Mouse (Mus musculus) liver, adult 2 months (tissue): ENCODE measurements at regions not wholly inside any gene's neighbourhood (a gene's known extent, or its start where the extent isn't known, plus 50 kb on each side); places are given as distances from the start of the nearest gene placed in this dataset.
A peak's percentile ranks its signal among the peaks of the same experiment; 100 is the strongest.

ENCODE experiments used
- DNase-seq: peaks from one replicate; pipeline ENCODE4 v3.0.0-alpha.2; 2011; ENCODE audit warnings: low read depth, low spot score; ENCODE audit errors: extremely low read depth
- H3K27ac ChIP-seq: fragments of 200-500 bp; replicated peaks from 2 replicates; pipeline ENCODE4 v1.5.1; 2012; ENCODE audit warnings: low read depth, mild to moderate bottlenecking, control low read depth, inconsistent platforms, low read length; ENCODE audit not compliant: insufficient read depth
- H3K27me3 ChIP-seq: fragments of 200-500 bp; 2 replicates; pipeline ENCODE4 v1.6.1; 2012; ENCODE audit warnings: mild to moderate bottlenecking, moderate library complexity, low read length, inconsistent platforms; ENCODE audit not compliant: control insufficient read depth, insufficient read depth
- H3K36me3 ChIP-seq: fragments of 200-500 bp; 2 replicates; pipeline ENCODE4 v1.6.1; 2012; ENCODE audit warnings: low read length, inconsistent platforms; ENCODE audit not compliant: control insufficient read depth, insufficient read depth
- H3K4me1 ChIP-seq: fragments of 200-500 bp; 2 replicates; pipeline ENCODE4 v1.6.1; 2011; ENCODE audit warnings: low read length; ENCODE audit not compliant: control insufficient read depth, insufficient read depth
- H3K4me3 ChIP-seq: fragments of 200-500 bp; 2 replicates; pipeline ENCODE4 v1.5.1; 2011; ENCODE audit warnings: low read depth, mild to moderate bottlenecking, control low read depth, low read length, moderate library complexity; ENCODE audit not compliant: insufficient read depth
- H3K79me2 ChIP-seq: fragments of 200-500 bp; 2 replicates; pipeline ENCODE4 v1.6.1; 2012; ENCODE audit warnings: inconsistent platforms, mild to moderate bottlenecking, low read length, moderate library complexity; ENCODE audit not compliant: control insufficient read depth, insufficient read depth
- H3K9ac ChIP-seq: fragments of 200-500 bp; 2 replicates; pipeline ENCODE4 v1.6.1; 2012; ENCODE audit warnings: low read depth, mild to moderate bottlenecking, control low read depth, inconsistent platforms, low read length
- CTCF ChIP-seq: fragments of 200-500 bp; IDR thresholded peaks from 2 replicates; pipeline ENCODE4 v1.5.1; 2011; ENCODE audit warnings: low read depth, low read length, control low read depth
- POLR2A ChIP-seq: fragments of 200-500 bp; IDR thresholded peaks from 2 replicates; pipeline ENCODE4 v1.6.1; 2011; ENCODE audit warnings: low read length, control low read depth; ENCODE audit not compliant: insufficient read depth; ENCODE audit errors: extremely low read depth
- WGBS: fragments of 180-500 bp; shearing (Covaris S2); methylation state at CpG from one replicate; pipeline ENCODE4 v1.1.7; 2018; 5-methylcytosine and 5-hydroxymethylcytosine counted together

DNA sequence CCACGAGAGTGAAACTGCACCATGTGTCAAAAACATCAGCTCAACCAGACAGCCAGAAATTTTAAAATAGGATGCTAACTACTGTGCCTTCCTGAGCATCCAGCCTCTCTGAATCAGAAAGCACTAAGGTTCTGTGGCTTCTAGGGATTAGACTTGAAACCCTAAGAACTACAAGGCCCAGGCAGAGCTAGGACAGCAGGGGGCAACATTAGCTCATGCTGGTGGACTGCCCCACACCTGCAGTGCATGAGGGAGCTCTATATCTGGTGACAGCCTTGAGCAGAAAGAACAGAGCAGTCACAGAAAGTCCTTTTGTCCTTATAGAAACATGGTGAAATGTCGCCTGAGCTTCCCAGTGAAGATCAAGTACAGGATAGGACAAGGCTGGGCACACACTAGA, 79.8 kb downstream of the Foxf2 start:
- H3K4me3 ChIP-seq: no peak overlapping the region
- no peaks in the 10 kb centered on the region for H3K79me2 ChIP-seq
- 84% methylated on average over 2 of the region's 2 CpGs for WGBS
- peak; percentile 8 for DNase-seq
- H3K36me3 ChIP-seq: no peaks in the 10 kb centered on the region
- TF ChIP-seq POLR2A: no peak
- peak; percentile 56 for TF ChIP-seq CTCF
- H3K27me3 ChIP-seq: no peaks in the 10 kb centered on the region
- H3K27ac ChIP-seq: no peak overlapping the region
- no peaks in the 10 kb centered on the region for H3K4me1 ChIP-seq
- H3K9ac ChIP-seq: no peak overlapping the region

DNA sequence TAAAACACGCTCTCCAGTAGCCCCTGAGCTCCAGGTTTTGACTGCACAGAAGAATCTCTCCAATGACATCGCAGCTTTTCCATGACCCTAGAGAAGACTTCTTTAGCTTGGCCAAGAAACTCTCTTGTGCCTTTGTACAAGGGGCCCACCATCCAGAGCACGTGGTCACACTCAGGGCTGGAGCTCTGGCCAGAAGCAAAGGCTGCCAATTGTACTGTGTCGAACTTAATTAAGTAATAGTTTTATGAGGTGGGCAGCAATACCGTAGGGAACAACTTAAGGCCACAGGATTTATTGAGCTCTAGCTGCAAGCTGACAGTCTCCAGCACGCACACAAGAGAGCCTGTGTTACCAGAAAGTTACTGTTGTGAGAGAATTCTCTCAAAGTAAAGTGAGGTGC, 85.1 kb downstream of the Foxf2 start:
- Histone ChIP-seq H3K9ac (no peak overlapping the region), H3K27me3 (no peaks in the 10 kb centered on the region), H3K79me2 (no peaks in the 10 kb centered on the region), H3K36me3 (no peaks in the 10 kb centered on the region), H3K4me1 (no peaks in the 10 kb centered on the region), H3K27ac (no peak overlapping the region), H3K4me3 (no peak overlapping the region)
- DNase-seq: no peak
- 91% methylated on average over 6 of the region's 6 CpGs for WGBS
- TF ChIP-seq POLR2A (no peak), CTCF (no peak)

DNA sequence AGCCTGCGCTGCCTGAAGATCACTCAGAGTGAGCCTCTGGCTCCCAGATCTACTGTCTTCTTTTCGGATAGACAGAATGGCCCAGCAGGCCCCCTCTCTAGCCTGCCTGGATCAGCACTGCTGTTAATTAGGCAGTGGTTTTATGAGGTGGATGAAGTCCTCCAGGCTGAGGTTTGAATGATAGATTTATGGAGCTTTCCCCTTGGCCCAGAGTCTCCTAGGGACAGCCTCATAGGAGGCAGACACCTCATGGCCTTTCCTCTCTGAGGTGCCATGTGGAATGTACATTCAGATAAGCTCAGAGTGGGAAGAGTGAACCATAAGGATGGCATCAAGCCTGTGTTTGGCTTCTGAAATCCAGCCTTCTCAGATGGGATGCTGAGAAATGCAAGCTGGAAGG, 90.1 kb downstream of the Foxf2 start:
- DNase-seq: no peak
- TF ChIP-seq POLR2A: no peak
- no peak for TF ChIP-seq CTCF
- no peak overlapping the region for H3K4me3 ChIP-seq
- WGBS: 72% methylated on average over 2 of the region's 2 CpGs
- H3K9ac ChIP-seq: no peak overlapping the region
- H3K27ac ChIP-seq: no peak overlapping the region
- no peaks in the 10 kb centered on the region for H3K27me3 ChIP-seq
- no peaks in the 10 kb centered on the region for H3K4me1 ChIP-seq
- H3K36me3 ChIP-seq: no peaks in the 10 kb centered on the region
- H3K79me2 ChIP-seq: no peaks in the 10 kb centered on the region

DNA sequence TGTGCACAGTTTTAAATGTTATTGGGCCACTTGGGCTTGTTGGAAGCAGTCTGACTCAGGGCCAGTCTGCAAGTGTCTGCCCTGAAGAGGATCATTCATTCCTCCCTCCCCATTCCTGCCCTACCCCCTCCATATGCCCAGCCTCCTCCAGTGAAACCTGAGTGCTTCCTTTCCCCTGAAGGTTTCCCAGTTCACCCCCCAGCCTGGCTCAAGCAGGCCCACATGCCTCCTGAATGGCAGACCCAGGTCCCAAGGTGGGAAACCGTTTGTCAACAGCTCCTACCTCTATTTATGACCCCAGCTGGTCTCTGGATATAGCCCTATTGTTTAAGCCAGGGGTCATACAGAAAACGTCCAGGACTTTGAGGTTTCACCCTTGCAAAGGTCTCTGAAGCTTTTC, 89.7 kb upstream of the Foxc1 start:
- DNase-seq: no peak
- 35% methylated on average over 2 of the region's 2 CpGs for WGBS
- Histone ChIP-seq H3K9ac (no peak overlapping the region), H3K4me3 (no peak overlapping the region), H3K27me3 (no peaks in the 10 kb centered on the region), H3K36me3 (no peaks in the 10 kb centered on the region), H3K4me1 (no peaks in the 10 kb centered on the region), H3K27ac (no peak overlapping the region), H3K79me2 (no peaks in the 10 kb centered on the region)
- TF ChIP-seq CTCF (no peak), POLR2A (no peak)

DNA sequence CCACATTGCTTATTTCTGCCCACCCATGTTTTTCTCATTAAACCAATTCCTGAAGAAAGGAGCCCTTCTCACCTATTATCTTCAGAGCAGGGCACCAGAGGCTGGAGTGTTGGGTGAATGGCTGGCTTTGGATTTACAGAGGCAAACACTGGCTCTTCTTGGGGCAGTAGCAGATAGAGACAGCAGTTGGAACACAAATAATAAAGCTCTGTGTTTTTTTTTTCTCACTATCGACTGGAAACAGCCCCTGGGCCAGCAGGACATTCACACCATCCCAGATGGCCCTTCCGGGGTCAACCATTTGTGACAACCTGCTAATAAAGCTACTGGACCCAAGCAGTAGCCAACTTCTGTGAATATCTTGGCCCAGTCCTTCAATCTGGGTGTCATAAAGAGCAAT, 85.7 kb upstream of the Foxc1 start:
- H3K27me3 ChIP-seq: no peaks in the 10 kb centered on the region
- TF ChIP-seq CTCF (no peak), POLR2A (no peak)

DNA sequence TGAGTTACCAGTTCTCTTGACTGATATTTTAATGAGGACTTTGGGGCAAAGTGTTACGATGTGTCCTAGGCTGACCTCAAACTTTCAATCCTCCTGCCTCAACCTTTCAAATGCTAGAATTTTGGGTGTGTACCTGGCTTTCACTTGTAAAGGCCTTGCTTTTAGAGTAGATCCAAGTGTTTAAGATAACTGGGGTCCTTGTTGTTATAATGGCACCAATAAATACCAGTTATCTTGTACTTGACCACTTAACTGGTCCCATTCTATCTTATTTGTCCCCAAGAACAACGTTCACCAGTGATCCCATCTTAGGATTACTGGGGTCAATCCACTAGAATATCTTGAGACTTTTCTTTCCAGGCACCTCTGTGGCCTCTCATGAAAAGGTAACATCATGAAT, 77.6 kb upstream of the Foxc1 start:
- Histone ChIP-seq H3K4me1 (no peaks in the 10 kb centered on the region), H3K9ac (no peak overlapping the region), H3K27me3 (no peaks in the 10 kb centered on the region), H3K79me2 (no peaks in the 10 kb centered on the region), H3K27ac (no peak overlapping the region), H3K36me3 (no peaks in the 10 kb centered on the region), H3K4me3 (no peak overlapping the region)
- no peak for DNase-seq
- TF ChIP-seq POLR2A (no peak), CTCF (no peak)
- 82% methylated on average over 2 of the region's 2 CpGs for WGBS

More for the DNA sequence above, 85.7 kb upstream of the Foxc1 start:
- no peak overlapping the region for H3K4me3 ChIP-seq
- DNase-seq: no peak
- no peaks in the 10 kb centered on the region for H3K79me2 ChIP-seq
- no peaks in the 10 kb centered on the region for H3K36me3 ChIP-seq
- H3K27ac ChIP-seq: no peak overlapping the region
- no peaks in the 10 kb centered on the region for H3K4me1 ChIP-seq
- H3K9ac ChIP-seq: no peak overlapping the region
- 69% methylated on average over 2 of the region's 2 CpGs for WGBS

DNA sequence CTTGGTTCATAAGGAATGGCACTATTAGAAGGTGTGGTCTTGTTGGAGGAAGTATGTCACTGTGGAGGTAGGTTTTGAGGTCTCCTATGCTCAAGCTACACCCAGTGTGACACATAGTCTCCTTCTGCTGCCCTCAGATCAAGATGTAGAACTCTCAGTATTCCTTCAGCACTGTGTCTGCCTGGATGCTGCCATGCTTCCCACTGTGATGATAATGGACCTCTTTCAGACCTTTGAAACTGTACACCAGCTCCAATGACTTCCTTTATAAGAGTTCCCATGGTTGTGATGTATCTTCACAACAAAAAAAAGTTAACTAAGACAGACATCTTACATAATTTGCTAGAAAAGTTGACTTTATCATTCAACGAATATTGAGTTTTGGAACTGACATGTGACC, 60.2 kb upstream of the Foxc1 start:
- no peak for DNase-seq
- H3K79me2 ChIP-seq: no peaks in the 10 kb centered on the region
- H3K27ac ChIP-seq: no peak overlapping the region
- no peak overlapping the region for H3K9ac ChIP-seq
- no peaks in the 10 kb centered on the region for H3K27me3 ChIP-seq
- no peaks in the 10 kb centered on the region for H3K36me3 ChIP-seq
- 82% methylated on average over 1 of the region's 1 CpGs for WGBS
- no peak overlapping the region for H3K4me3 ChIP-seq
- H3K4me1 ChIP-seq: no peaks in the 10 kb centered on the region
- TF ChIP-seq POLR2A: no peak
- TF ChIP-seq CTCF: no peak
